Mouse (Mus musculus): ENCODE results near the gene Mcf2l. TPM values are rescaled to one million over a fixed set of nuclear protein-coding genes. Genes with fewer than 3 reads are reported as not detected.

Mcf2l gene
- polyA plus RNA-seq (2012; rRNA removed) = 166 and 193 TPM in 2 replicates

GRCm38 (mm10) chr8:12873357-12874046, at the start of gene Mcf2l:
Mcf2l (plus strand) TSS chr8:12873806.
- DNase-seq (ENCODE audit: extremely low spot score in 1 of 2, low spot score in 1 of 2) = peak in 1 of 2 experiments; percentile 27

DNA sequence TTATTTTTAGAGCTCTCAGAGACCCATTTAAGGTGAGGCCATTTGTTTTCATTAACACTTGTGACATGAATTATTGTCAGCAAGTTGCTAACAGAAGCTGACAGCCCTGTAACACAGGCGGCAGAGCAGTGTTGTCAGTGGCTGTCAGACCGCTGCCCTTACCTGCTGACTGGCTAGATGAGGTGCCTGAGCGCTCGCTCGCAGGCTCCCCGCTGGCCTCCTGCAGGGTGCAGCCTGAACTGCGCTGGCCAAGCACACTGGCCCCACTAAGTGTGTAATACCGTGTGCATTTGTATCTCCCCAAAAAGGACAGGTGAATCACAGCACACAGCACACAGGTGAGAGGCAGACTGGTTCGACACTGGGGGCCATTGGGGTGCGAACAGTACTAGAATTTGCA, 49.0 kb upstream of the Mcf2l start:
- DNase-seq (ENCODE audit: extremely low spot score in 1 of 2, low spot score in 1 of 2) = no peak

GRCm38 (mm10) chr8:12825236-12825635, 48.4 kb upstream of the Mcf2l start:
- no peak for DNase-seq (ENCODE audit: extremely low spot score in 1 of 2, low spot score in 1 of 2)

DNA sequence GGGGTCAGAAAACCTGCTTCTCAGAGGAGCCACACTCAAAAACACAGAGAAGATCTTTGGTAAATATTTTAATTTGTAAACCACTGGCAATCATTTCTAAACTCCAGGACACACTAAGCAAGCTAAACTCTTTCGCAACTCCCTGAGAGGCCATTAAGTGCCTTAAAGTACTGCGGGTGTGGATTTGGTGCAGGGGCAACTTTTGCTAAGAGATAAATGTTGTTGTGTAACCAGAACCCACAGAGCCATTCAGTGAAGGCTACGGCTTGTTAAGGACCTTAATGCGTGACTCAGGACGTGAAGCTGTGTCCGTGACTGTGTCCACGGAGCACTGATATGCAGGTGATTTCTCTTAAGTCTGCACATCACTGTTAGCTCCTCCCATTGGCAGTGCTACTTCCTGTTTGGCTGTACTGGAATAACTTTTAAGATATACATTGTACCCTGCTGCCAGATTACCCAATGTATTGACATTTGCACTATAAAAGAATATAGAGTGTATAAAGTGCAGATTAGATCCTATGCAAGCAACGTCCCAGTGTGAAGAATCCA, 47.8 kb upstream of the Mcf2l start:
- DNase-seq (ENCODE audit: extremely low spot score in 1 of 2, low spot score in 1 of 2) = no peak

DNA sequence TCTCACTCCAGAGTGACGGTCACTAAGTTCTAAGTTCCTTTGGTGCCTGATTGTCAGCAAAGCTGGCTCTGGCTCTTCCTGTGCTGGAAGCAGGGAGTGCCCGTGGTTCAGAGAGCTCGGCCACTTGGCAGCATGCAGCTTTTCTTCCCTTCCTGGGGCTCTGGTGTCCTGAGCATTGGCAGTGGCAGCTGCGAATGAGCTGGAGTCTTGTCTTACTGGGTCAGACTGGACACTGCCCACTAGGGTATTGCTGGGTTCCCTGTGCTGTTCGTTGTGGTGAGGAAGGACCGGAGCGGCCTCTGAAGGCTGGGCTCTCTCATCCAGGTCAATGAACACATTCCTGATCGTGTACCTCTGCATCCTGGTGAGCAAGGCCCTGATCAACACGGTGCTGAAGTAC, 46.5 kb upstream of the Mcf2l start:
- DNase-seq (ENCODE audit: extremely low spot score in 1 of 2, low spot score in 1 of 2) = no peak

DNA sequence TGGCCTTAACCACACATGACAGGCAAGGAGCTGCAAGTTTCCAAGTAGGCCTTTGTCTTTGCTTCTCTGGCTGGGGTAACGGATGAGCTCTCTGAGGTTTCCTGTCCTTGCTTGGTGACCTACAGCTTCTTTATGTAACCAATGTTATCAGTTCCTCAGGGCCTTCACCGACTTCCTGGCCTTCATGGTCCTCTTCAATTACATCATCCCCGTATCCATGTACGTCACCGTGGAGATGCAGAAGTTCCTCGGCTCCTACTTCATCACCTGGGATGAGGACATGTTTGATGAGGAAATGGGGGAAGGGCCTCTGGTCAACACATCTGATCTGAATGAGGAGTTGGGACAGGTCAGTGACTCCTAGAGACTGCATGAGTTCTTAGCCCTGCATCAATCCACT, 45.3 kb upstream of the Mcf2l start:
- DNase-seq (ENCODE audit: extremely low spot score in 1 of 2, low spot score in 1 of 2) = no peak

- no peak for DNase-seq (ENCODE audit: extremely low spot score in 1 of 2, low spot score in 1 of 2)
Observed at GRCm38 (mm10) chr8:12829381-12829780, 44.2 kb upstream of the Mcf2l start.

- DNase-seq (ENCODE audit: extremely low spot score in 1 of 2, low spot score in 1 of 2) = peak in 1 of 2 experiments; percentile 23
Observed at GRCm38 (mm10) chr8:12831659-12832589, 41.7 kb upstream of the Mcf2l start.

DNA sequence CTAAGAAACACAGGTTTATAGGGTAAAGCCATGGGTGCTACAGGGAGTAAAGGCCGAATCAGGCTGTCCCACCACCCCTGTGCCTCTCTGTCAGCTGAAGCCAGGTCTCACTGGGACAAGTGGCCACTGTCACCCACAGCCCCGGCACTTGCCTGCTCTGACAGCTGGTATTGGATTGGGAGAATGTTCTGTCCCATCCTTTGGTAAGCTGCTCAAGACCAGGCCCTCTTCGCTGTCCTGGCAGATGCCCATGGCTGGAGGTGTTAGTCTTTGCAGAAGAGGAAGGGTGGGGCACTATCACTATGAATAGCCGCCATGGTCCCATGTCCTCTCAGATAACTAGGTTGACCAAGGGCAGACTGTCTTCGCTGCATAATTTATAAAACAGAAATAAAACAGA, 40.0 kb upstream of the Mcf2l start:
- no peak for DNase-seq (ENCODE audit: extremely low spot score in 1 of 2, low spot score in 1 of 2)

DNA sequence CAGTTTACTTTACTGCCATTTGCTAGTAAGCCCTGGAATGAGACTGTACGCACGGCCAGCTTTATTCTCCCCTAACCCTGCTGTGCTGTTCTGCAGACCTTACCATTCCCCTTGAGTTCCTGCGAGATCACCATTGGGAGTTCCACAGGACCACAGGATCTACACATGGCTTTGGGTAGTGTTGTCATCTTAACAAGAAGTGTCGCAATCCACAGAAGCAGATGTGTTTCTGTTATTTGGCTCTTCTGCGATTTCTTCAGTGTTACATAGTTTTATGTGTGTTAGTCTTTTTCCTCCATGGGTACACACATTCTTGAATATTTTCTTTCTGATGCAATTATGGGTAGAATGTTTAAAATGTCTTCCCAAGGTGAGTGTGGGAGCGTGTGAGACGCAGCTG, 32.8 kb upstream of the Mcf2l start:
- no peak for DNase-seq (ENCODE audit: extremely low spot score in 1 of 2, low spot score in 1 of 2)

- DNase-seq (ENCODE audit: extremely low spot score in 1 of 2, low spot score in 1 of 2) = no peak
Observed at GRCm38 (mm10) chr8:12842342-12842995, 31.1 kb upstream of the Mcf2l start.

- no peak for DNase-seq (ENCODE audit: extremely low spot score in 1 of 2, low spot score in 1 of 2)
Observed at GRCm38 (mm10) chr8:12844347-12844950, 29.2 kb upstream of the Mcf2l start.

DNA sequence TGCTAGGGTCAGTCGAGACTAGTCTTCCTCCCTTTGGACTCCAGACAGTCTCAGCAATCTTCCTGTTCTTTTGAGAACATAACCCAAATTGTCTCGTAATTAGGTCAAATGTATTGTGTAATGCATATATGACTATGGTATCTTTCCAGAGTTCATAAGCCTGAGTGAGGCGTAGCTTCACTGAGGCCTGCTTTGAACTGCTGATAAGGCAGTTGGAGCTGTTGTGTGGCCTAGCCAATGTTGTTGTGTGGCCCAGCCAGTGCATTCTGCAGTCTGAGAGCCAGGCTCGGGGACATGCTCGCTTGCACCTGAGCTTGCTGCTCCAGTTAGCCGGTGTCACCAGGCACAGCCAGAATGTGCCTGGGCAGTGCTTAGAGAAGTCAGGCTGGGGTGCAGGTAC, 27.2 kb upstream of the Mcf2l start:
- DNase-seq (ENCODE audit: extremely low spot score in 1 of 2, low spot score in 1 of 2) = no peak

- no peak for DNase-seq (ENCODE audit: extremely low spot score in 1 of 2, low spot score in 1 of 2)
Observed at GRCm38 (mm10) chr8:12851241-12851640, 22.4 kb upstream of the Mcf2l start.

DNA sequence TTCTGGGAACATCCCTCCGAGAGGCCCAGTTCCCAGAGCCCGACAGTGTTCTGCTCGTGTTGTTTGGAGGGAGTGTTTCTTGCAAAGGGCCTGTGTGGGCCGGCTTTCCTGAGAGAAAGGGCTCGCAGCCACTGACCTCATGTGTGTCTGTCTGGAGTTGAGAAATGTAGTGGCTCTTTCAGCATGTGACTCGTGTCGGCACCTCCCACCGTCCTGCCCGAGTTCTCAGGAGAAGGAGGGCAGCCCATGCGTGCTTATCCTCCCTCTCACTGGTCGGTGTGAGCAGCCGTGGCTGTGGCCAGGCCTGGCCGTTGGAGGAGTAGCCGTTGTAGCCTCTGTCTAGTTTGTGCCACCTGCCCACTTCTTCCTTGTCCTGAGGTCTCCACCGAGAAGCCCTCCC, 17.6 kb upstream of the Mcf2l start:
- no peak for DNase-seq (ENCODE audit: extremely low spot score in 1 of 2, low spot score in 1 of 2)

DNA sequence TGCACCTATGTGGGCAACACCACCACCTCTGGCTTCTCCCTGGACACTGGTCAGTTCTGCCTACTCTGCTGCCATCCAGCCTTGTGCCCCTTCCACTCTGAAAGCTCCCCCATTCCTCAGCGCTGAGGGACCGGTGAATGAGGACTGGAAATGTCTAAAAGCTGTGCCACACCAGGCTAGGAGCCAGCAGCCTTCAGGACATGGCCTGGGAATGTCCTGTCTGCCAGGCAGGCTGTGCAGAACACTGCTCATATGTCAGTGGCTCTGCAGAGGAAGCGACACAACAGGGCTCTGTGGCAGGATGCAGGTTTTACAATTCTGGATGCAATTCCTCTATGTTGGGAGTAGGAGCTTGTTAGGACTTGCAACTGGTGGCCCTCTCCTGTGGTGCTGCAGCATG, 10.5 kb upstream of the Mcf2l start:
- no peak for DNase-seq (ENCODE audit: extremely low spot score in 1 of 2, low spot score in 1 of 2)

DNA sequence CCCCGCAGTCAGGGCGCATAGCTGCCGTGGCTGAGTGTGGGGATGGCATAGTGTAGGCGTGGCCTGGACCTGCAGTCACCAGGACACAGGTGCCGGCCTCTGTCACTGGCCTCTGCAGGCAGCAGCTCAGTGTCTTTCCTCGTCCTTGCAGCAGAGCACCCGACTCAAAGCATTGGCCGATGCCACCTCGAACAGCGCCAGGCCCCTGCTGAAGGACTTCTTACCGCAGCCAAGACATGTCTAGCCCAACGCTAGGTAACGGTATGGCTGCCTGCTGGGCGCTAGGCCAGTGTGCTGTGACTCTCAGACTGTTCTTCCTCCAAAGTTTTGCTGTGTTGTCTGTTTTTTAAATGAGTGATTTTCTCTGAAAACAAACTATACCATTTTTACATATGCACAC, 10.0 kb upstream of the Mcf2l start:
- DNase-seq (ENCODE audit: extremely low spot score in 1 of 2, low spot score in 1 of 2) = no peak

- no peak for DNase-seq (ENCODE audit: extremely low spot score in 1 of 2, low spot score in 1 of 2)
Observed at GRCm38 (mm10) chr8:12865790-12866189, 7.8 kb upstream of the Mcf2l start.

GRCm38 (mm10) chr8:12869661-12870060, 3.9 kb upstream of the Mcf2l start:
- DNase-seq (ENCODE audit: extremely low spot score in 1 of 2, low spot score in 1 of 2) = no peak

DNA sequence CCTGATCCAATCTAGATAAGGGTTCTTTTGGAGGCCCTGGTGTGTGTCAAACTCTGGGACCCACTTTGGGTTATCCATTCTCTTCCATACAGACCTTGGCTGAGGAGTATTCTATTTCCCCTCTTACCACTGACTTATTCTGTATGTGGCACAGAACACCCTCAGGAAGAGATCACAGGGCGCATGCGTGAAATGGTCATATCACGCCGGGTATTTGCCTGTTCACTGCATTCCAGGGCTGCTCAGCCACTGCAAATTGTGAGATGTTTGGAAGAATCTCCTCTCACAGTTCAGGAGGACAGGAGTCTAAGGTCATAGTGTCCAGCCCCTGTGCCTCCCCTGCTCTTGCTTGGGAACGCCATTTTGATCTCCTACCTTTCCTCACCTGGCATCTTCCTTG, 3.0 kb upstream of the Mcf2l start:
- DNase-seq (ENCODE audit: extremely low spot score in 1 of 2, low spot score in 1 of 2) = no peak

DNA sequence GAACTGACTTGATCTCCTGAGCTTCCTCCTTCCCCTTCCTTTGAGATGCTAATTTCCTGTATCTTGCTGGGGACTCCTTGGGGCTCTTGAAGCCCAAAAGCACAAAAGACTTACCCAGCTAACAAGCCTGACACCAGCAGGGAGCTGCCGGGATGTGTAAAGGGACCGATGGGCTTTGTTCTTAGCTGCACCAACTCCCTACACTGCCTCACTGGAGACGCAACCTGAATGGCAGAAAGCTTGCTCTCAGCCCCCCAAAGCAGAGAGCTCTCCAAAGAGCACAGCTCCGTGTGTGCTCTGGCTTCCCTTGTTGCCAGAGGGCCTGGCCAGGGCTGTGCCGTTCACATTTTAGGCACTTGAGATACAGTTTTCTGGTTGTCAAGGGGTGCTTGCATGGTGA, 2.1 kb upstream of the Mcf2l start:
- no peak for DNase-seq (ENCODE audit: extremely low spot score in 1 of 2, low spot score in 1 of 2)

All from frontal cortex, adult 2 months (tissue).